Mouse (Mus musculus) right cerebral cortex, postnatal 4 days (tissue): ENCODE measurements at regions not wholly inside any gene's neighbourhood (a gene's known extent, or its start where the extent isn't known, plus 50 kb on each side); places are given as distances from the start of the nearest gene placed in this dataset.

Experiments used
- DNase-seq: peaks from one replicate; pipeline ENCODE4 v3.0.0-alpha.2; 2022

DNA sequence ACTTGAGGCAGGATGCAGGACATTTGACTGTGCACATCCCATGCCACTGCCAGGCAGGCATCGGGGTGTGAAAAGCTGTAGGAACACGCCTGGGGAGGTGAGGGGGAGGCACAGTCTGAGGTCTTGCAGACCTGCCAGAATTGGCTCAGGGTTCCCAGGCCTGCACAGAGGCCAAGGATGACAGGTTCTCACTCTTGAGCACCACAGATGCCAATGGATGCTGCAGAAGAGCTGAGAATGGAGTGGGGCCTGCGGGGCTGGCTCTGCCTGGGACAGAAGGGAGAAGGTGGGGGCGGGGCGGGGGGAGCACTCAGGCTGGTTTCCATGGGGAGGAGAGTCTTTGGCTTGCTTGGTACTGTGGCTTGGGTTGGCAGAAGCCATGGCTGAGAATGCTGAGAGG is 469.2 kb upstream of the Syt1 start:
- no peak for DNase-seq

DNA sequence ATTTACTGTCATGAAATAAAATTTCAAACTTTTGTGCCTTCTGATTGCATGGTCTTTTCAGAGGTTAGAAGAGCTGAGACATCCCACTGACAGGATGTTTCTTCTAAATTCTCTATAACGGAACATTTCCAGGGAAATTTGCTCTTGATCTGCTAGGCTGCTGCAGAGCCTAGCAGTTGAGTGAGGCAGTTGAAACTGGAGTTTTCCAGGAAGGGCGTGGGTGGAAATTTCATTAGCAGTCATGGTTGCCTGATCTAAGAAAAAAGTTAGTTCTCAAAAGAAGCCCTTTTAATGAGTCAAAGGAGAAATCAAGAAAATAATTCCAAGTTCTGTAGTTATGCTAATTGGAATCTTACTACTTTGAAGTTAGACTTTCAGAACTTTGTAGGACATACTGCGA is 455.7 kb upstream of the Syt1 start:
- DNase-seq = no peak

DNA sequence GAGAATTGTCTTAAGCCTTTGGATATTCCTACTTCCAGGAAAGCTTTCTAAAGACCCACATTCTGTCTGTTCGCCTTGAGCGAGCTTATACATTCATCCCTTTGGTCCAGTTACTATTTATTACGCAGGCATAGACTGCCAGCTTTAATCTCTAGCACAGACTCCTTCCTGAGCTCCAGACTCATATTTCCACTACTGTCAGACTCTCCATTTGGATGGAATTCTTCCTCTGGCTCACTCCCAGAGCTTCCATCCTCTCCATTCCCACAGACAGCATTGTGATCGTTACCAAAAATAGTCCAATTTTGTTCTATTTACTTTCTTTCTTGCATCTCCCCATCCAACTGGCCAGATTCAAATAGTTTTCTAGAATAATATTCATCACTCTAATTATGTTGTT is 420.3 kb upstream of the Syt1 start:
- no peak for DNase-seq

DNA sequence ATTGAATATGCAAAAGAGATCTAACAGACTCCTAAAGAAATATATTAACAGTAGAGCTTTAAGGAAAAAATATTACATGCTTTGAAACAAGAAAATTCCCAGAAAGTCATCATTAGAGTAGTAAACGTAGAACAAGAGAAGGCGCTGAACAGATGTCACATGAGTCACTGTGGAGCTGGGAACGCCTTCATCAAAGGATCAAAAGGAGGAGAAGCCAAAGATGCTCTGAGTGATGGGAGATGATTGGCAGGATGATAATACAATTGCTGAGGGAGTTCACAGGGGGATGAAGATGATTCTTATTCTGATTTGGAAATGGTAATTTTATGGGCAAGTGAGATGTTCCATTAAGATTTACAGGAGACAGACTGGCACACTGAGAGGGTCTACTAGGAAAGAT is 417.1 kb upstream of the Syt1 start:
- no peak for DNase-seq

DNA sequence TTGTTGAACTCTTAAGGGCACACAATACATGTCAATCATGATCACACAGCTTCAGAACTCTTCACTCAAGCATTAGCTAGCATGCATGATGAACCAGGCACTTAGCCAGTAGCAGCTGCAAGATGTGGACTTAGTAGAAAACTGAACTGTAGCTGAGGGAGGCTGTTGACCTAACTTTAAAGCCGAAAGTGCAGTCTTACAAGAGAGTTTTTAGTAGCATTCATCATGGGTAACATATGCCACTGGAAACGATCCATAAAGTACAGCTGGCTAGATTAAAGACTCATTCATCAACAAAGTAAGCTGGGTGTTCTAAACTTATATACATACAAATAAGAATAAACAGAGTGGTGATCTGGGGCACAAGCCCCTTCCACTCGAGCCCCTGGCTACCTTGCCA is 396.2 kb upstream of the Syt1 start:
- no peak for DNase-seq

DNA sequence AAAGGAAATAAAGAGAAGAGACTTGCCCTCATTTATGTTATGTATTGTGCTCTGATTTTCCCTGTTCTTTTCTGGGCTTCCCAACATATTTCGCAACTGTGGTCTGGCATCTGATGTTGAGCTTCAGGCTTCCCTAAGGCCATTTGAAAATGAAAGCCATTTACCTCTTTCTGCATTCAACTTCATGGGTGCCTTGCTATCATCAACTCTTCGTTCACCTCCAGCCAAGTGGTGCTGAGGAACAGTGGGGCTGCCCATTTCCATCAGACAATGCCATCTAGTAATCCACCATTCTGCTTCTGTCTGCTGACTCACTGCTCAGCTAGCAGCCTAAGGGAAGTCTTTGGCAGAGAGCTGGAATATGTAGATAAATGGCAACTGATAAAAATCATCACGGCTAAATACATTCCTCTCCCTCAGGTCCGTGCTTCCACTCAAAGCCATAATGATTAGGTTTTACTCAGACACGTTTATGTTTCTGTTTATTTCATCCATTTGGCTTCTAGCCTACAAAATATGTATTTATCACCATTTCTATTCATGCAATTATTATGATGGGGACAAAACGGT is 394.4 kb upstream of the Syt1 start:
- DNase-seq = no peak

DNA sequence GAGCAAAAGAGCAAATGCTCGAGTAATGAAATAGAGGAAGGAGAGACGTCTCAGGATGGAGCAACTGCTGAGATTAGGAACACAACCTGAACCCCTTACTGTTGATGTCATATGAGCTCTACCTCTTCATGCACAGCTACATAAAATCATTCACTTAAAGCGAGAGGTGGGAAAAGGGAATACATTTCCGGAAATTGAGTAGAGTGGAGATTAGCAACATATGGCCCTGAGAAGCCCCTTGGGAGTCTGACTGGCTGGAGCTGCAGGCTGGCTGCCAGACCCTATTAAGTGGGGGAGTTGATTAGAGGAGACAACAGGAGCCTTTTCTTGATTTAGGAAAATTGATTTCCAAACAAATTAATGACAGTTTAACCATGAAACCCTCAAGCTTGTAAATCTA is 373.0 kb upstream of the Syt1 start:
- DNase-seq = no peak

DNA sequence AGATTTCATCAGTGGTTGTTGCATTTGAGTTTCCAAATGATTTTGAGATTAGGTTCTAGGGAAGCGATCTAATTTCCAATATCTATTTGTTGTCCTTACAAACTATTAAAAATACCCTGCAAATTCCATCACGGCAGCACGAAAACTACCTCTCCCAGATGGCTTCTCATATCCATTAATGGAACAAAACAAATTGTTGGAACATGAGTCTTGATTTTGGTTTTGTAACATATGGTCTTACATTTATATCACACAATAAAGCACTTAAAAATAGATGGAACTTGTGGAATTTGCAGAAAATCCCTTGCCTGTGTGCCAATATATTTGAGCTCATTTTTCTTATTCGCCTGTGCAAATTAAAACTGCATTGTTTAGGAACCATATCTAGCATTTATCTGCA is 368.1 kb upstream of the Syt1 start:
- no peak for DNase-seq

- no peak for DNase-seq
These were observed 349.4 kb upstream of the Syt1 start for GRCm38 (mm10) chr10:109360161-109360560.

- DNase-seq = no peak
These were observed 348.0 kb upstream of the Syt1 start for GRCm38 (mm10) chr10:109358812-109359211.

- no peak for DNase-seq
These were observed 322.1 kb upstream of the Syt1 start for GRCm38 (mm10) chr10:109332846-109333386.

- DNase-seq = no peak
These were observed 298.5 kb upstream of the Syt1 start for GRCm38 (mm10) chr10:109309286-109309685.

- no peak for DNase-seq
These were observed 289.4 kb upstream of the Syt1 start for GRCm38 (mm10) chr10:109300199-109300598.

DNA sequence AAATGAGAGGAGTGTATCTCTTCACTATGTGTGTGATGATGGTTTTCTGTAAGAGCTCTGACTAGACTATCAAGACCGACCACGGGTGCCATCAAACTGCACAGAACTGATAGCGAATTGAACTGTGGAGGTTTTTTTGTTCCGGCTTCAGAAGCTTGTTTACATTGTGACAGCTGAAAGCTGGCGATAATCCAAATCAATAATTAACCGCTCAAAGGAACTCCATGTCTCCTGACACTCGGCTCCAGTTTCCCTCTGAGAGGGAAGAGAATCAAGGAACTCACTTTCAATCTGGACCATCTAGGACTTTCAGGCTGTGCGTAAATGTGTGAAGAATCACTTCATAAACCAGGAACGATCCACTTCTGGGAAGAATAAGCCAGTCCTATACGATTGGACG is 289.0 kb upstream of the Syt1 start:
- no peak for DNase-seq

DNA sequence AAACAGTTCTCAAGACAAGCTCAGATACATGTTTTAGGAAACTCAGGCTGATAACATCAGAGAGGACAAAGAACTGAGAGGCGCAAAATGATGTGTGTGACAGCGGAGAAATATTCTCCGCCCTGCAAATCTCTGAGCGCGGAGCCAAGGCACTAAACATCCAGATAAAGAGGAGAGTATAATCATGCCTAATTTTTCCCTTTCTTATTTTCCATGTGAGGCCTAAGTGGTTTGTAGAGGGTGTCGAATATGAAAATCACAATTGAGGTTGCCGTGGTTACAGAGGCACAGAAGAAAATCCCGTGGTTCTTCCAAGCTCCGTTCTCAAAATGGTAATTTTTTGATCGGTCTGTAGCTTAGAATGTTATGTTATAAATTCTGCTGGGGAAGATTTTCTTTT is 272.6 kb upstream of the Syt1 start:
- DNase-seq = no peak

DNA sequence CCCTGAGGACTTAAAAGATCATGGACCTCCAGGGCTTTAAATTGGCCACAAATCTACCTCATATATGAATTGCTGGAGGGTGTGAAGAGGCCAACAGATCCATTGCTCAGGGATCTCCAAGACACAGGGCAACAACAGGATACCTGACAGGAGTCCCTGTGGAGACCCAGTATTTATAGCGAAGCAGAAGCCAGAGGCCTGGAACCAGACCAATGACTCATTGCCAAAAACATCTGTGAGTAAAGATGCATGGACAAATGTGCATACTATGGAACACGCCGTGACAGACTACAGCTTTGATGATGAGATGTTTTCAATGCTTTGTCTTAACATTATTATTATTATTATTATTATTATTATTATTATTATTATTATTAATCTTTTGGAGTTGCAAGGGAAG is 239.0 kb upstream of the Syt1 start:
- no peak for DNase-seq

GRCm38 (mm10) chr10:109246328-109246727 is 235.5 kb upstream of the Syt1 start:
- DNase-seq = no peak

- no peak for DNase-seq
These were observed 226.2 kb upstream of the Syt1 start for GRCm38 (mm10) chr10:109237026-109237425.

- no peak for DNase-seq
These were observed 216.2 kb upstream of the Syt1 start for GRCm38 (mm10) chr10:109226989-109227388.

GRCm38 (mm10) chr10:109188761-109189503 is 178.2 kb upstream of the Syt1 start:
- no peak for DNase-seq

- DNase-seq = no peak
These were observed 177.5 kb upstream of the Syt1 start for GRCm38 (mm10) chr10:109188252-109188651.

DNA sequence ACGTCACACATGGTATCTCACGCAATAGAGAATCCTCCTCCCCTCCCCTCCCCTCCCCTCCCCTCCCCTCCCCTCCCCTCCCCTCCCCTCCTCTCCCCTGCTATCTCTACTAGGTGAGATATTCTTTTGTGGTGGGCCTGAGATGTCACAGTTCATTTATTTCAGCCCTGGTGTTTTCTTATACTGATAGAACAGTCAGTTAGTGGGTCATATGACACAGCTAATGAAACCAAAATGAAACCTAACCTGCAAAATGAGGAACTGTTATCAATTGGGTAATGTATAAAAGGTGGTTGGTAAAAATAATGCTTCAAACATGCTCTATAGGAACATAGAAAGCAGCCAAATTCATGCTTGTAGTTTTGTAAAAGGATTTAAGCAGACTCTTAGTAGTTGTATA is 174.5 kb upstream of the Syt1 start:
- no peak for DNase-seq

DNA sequence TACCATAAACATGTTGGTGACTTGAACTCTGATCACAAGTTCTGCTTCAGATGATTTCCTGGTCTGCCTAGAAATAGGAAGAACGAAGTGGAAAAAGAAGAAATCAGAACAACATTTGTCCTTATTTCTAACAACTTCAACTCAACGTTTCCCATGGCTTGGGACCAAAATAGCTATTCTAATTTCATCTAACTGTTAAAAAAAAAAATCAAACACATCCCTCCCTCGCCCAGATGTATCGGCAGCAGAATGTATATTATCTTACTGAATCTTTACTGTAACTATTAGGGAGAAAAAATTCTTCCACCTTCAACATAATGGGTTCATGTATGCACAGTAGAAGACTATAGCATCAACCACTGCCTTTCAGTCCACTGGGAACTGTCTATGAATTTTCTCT is 169.7 kb upstream of the Syt1 start:
- no peak for DNase-seq

DNA sequence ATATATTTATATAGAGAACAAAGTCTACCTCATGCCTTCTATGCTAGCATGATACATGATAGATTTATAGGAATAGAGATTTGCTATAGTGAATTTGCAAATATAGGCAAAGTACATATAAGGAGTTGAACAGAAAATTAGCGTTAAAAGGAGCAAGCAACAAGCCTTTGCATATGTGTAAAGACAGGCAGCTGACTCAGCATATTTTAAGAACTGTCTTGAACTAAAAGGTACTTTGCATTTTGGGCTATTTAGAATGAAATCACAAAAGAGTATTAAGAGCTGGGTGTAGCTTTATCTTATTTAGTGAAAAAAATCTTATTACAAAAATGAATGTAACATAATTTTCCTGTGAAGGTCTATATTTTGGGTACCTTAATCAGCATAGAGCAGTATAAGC is 149.9 kb upstream of the Syt1 start:
- no peak for DNase-seq

DNA sequence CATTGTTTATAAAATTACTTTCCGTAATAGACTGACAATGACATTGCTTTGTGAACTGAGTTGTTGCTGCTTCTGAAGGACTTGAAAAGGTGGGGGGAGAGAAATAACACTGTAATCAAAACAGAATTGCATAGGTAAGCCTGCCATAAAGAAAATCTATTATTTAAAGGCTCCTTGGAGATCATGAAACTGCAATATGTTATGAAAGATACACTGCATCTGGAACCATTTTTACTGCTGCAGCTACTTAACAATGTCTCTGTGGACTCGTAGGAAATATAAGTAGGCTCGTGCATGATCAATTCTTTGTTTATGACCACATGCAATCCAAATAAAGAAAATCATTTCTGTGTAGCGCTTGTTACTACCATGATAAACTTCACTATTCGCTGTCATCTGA is 145.0 kb upstream of the Syt1 start:
- DNase-seq = no peak
